8 mouse cellular contexts compared by ENCODE assay signal in the genomic region with DNA sequence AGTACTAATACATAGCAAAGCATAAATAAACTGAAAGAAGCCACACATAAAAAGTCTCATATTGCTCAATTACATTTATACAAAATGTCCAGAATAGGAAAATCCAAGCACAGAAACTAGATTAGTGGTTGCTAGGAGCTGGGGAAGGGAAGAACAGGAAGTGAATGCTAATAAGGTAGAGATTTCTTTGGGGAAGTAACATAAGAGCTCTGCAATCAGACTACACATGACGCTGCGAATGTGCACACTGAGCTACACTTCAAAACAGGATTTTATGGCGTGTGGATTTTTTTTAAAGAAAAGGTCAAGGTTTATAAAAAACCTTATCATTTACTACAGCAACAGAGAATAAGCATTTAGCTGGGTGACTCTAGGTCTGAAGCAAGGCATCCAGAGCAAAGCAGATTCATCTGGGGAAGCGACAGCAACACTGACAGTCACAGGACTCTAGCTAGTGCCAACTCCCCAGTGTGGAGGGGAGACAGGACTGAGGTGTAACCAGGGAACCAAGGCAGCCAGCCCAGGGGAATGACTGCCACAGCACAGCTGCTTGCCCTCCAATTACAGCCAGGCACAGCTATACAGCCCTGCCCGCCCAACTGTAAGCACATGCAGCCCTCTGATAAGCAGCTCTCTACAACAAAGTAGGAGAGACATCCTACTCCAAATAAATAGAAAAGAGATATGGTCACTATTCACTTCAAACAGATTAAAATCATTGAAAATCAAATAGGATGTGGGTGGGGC. TPM values are rescaled to one million over a fixed set of nuclear protein-coding genes. Genes with fewer than 3 reads are reported as not detected.
DNase-seq lines count a peak whose midpoint lies in the region; ATAC-seq and TF ChIP-seq lines count a peak whose summit lies in the region.

No protein-coding gene starts in this region.

- no peak for DNase-seq in hindbrain, embryonic 11.5 days (ENCODE audit: low spot score)
- DNase-seq in heart, postnatal 36 days: peak; percentile 8 to 34
- DNase-seq in kidney, postnatal 25 days: no peak
- DNase-seq in left cerebral cortex, postnatal 36 days (ENCODE audit: low spot score in 2 of 2): no peak
- no peak for DNase-seq in layer of hippocampus, postnatal 25 days (ENCODE audit: extremely low spot score in 1 of 2, low spot score in 1 of 2)

- peaks cover 41% of the 10 kb centered on the region for H3K4me1 ChIP-seq in hindbrain, embryonic 15.5 days (replicated peaks)
- H3K4me1 ChIP-seq in hindbrain, embryonic 11.5 days (replicated peaks; ENCODE audit: control insufficient read depth, insufficient read depth, low read length): no peaks in the 10 kb centered on the region
- peaks cover 3% of the 10 kb centered on the region for H3K4me1 ChIP-seq in bone marrow, adult 2 months (ENCODE audit: control insufficient read depth, insufficient read depth, low read length)
- H3K4me1 ChIP-seq in midbrain, embryonic 16.5 days (ENCODE audit: control insufficient read depth, insufficient read depth, low read length): peaks cover 29% of the 10 kb centered on the region

- ATAC-seq in hindbrain, embryonic 15.5 days (ENCODE audit: low FRiP score, low read depth): peak; percentile 81
- ATAC-seq in hindbrain, embryonic 11.5 days (ENCODE audit: low FRiP score): no peak
- ATAC-seq in midbrain, embryonic 16.5 days: peak; percentile 77; the same call in 1 of the 2 replicates

- intact Hi-C loops in heart, postnatal 36 days (cut with DNase I): no loop called here
- intact Hi-C loops in left cerebral cortex, postnatal 36 days (cut with DNase I): no loop called here

- TF ChIP-seq CTCF in bone marrow, adult 2 months (IDR thresholded peaks at IDR 0.05; ENCODE audit: control insufficient read depth, insufficient read depth, low read length): no peak

- no peak overlapping the region for H3K9ac ChIP-seq in hindbrain, embryonic 15.5 days
- no peak overlapping the region for H3K9ac ChIP-seq in hindbrain, embryonic 11.5 days (ENCODE audit: low read depth, low read length)
- H3K9ac ChIP-seq in midbrain, embryonic 16.5 days (ENCODE audit: low read depth, low read length): no peak overlapping the region

- H3K4me2 ChIP-seq in hindbrain, embryonic 15.5 days: no peak overlapping the region; the same call in 1 of the 2 replicates
- H3K4me2 ChIP-seq in hindbrain, embryonic 11.5 days (replicated peaks; ENCODE audit: low read depth, low read length): no peak overlapping the region
- H3K4me2 ChIP-seq in midbrain, embryonic 16.5 days (ENCODE audit: low read length): peak overlapping the region; percentile 25; the same call in 1 of the 2 replicates

- H3K27ac ChIP-seq in hindbrain, embryonic 15.5 days (replicated peaks): peak overlapping the region; percentile 22
- H3K27ac ChIP-seq in hindbrain, embryonic 11.5 days (ENCODE audit: low read depth, low read length): no peak overlapping the region
- H3K27ac ChIP-seq in bone marrow, adult 2 months (ENCODE audit: control insufficient read depth, insufficient read depth, low read depth, low read length, poor library complexity): peak overlapping the region; percentile 79
- H3K27ac ChIP-seq in midbrain, embryonic 16.5 days (ENCODE audit: low read length): peak overlapping the region; percentile 64

- no peaks in the 10 kb centered on the region for H3K36me3 ChIP-seq in hindbrain, embryonic 15.5 days
- H3K36me3 ChIP-seq in hindbrain, embryonic 11.5 days (ENCODE audit: control insufficient read depth, insufficient read depth, low read length): no peaks in the 10 kb centered on the region
- no peaks in the 10 kb centered on the region for H3K36me3 ChIP-seq in midbrain, embryonic 16.5 days (ENCODE audit: control insufficient read depth, insufficient read depth, low read length)

- WGBS in hindbrain, embryonic 15.5 days: 63% methylated on average over 5 of the region's 5 CpGs
- 85% methylated on average over 5 of the region's 5 CpGs for WGBS in hindbrain, embryonic 11.5 days
- 32% methylated on average over 5 of the region's 5 CpGs for WGBS in bone marrow, adult 2 months
- whole genome bisulfite sequencing in midbrain, embryonic 16.5 days: 47% methylated on average over 5 of the region's 5 CpGs

- H3K4me3 ChIP-seq in hindbrain, embryonic 15.5 days: no peak overlapping the region
- no peak overlapping the region for H3K4me3 ChIP-seq in hindbrain, embryonic 11.5 days (ENCODE audit: low read depth, low read length)
- H3K4me3 ChIP-seq in bone marrow, adult 2 months (replicated peaks; ENCODE audit: control insufficient read depth, low read depth, low read length): no peak overlapping the region
- no peak overlapping the region for H3K4me3 ChIP-seq in midbrain, embryonic 16.5 days (ENCODE audit: low read depth, low read length)

- TF ChIP-seq POLR2A in bone marrow, adult 2 months (IDR thresholded peaks at IDR 0.05; ENCODE audit: borderline replicate concordance, control insufficient read depth, low read depth, low read length): no peak

- H3K27me3 ChIP-seq in hindbrain, embryonic 15.5 days: no peaks in the 10 kb centered on the region
- H3K27me3 ChIP-seq in hindbrain, embryonic 11.5 days (ENCODE audit: control insufficient read depth, insufficient read depth, low read length): no peaks in the 10 kb centered on the region
- H3K27me3 ChIP-seq in midbrain, embryonic 16.5 days (ENCODE audit: control insufficient read depth, insufficient read depth, low read depth, low read length): no peaks in the 10 kb centered on the region

- H3K9me3 ChIP-seq in hindbrain, embryonic 15.5 days: no peaks in the 10 kb centered on the region
- no peaks in the 10 kb centered on the region for H3K9me3 ChIP-seq in hindbrain, embryonic 11.5 days (ENCODE audit: control insufficient read depth, low read length)
- no peaks in the 10 kb centered on the region for H3K9me3 ChIP-seq in midbrain, embryonic 16.5 days (replicated peaks; ENCODE audit: control insufficient read depth, low read length, poor library complexity, severe bottlenecking)

RNA-seq across cellular contexts. Expression of a gene that starts 42.6 kb away (rescaled TPM):
- 98.8 and 101 TPM in 2 replicates for polyA plus RNA-seq in hindbrain, embryonic 15.5 days (2015; fragmentation: Nextera tagmentation; extraction: Ambion mirVana)
- polyA plus RNA-seq in hindbrain, embryonic 11.5 days (2014; fragmentation: Nextera tagmentation; extraction: Ambion mirVana): 65.3 and 83.1 TPM in 2 replicates
- polyA plus RNA-seq in bone marrow, adult 2 months (2011; ENCODE audit: insufficient read depth, insufficient read length, low replicate concordance, missing spikeins): 19.6 and 35.5 TPM in 2 replicates
- 10 to 100 TPM; 64.6 to 69.8 TPM for total RNA-seq in heart, postnatal 36 days (2021)
- polyA plus RNA-seq in midbrain, embryonic 16.5 days (2015; fragmentation: Nextera tagmentation; extraction: Ambion mirVana): 108 and 136 TPM in 2 replicates
- total RNA-seq in left cerebral cortex, postnatal 36 days (2021): 100 to 1,000 TPM; 197 to 214 TPM
- 100 to 1,000 TPM; 244 to 253 TPM for total RNA-seq in layer of hippocampus, postnatal 25 days (2021)

Comparison
In these comparisons a context has a peak if more than half of its experiments do, and no peak if none do; other contexts are left out.
1. DNase-seq: peak in heart, postnatal 36 days (2 of 2); none in hindbrain, embryonic 11.5 days (single experiment), kidney, postnatal 25 days (0 of 2), left cerebral cortex, postnatal 36 days (0 of 2) and layer of hippocampus, postnatal 25 days (0 of 2).